Mouse (Mus musculus) liver, embryonic 11.5 days (tissue): ENCODE results near the gene Rmnd1. TPM values are rescaled to one million over a fixed set of nuclear protein-coding genes. Genes with fewer than 3 reads are reported as not detected.
"Not testable (repeated sequence)": the region's sequence is repeated elsewhere in the genome, so short reads cannot be mapped to it uniquely, and the experiment has no call there.

Source experiments
- ATAC-seq: fragments of 200-750 bp; cut with Nextera tagmentation; replicated peaks from 2 replicates; pipeline ENCODE4 v1.8.0; 2017; ENCODE audit warnings: moderate number of reproducible peaks, mild to moderate bottlenecking, moderate TSS enrichment, moderate library complexity; ENCODE audit not compliant: low FRiP score
- DNase-seq: peaks from one replicate; pipeline ENCODE4 v3.0.0-alpha.2; 2017; ENCODE audit warnings: low spot score
- H3K27ac ChIP-seq: fragments of 300-500 bp; sonication (generic); 2 replicates; pipeline ENCODE4 v1.5.1; 2014; ENCODE audit warnings: mild to moderate bottlenecking, low read depth, low read length, control low read depth
- H3K27me3 ChIP-seq: fragments of 300-500 bp; sonication (generic); replicated peaks from 2 replicates; pipeline ENCODE4 v1.6.1; 2014; ENCODE audit warnings: low read length, mixed read lengths; ENCODE audit not compliant: control insufficient read depth, insufficient read depth
- H3K36me3 ChIP-seq: fragments of 300-500 bp; sonication (generic); 2 replicates; pipeline ENCODE4 v1.6.1; 2014; ENCODE audit warnings: mild to moderate bottlenecking, low read length, moderate library complexity, mixed read lengths; ENCODE audit not compliant: control insufficient read depth, insufficient read depth
- H3K4me1 ChIP-seq: fragments of 300-500 bp; sonication (generic); replicated peaks from 2 replicates; pipeline ENCODE4 v1.6.1; 2014; ENCODE audit warnings: low read length, mixed read lengths; ENCODE audit not compliant: control insufficient read depth, insufficient read depth
- H3K4me2 ChIP-seq: fragments of 300-500 bp; sonication (generic); 2 replicates; pipeline ENCODE4 v1.6.1; 2014; ENCODE audit warnings: mild to moderate bottlenecking, control low read depth, moderate library complexity
- H3K4me3 ChIP-seq: fragments of 300-500 bp; sonication (generic); 2 replicates; pipeline ENCODE4 v1.5.1; 2014; ENCODE audit warnings: low read depth, low read length, control low read depth
- H3K9ac ChIP-seq: fragments of 300-500 bp; sonication (generic); 2 replicates; pipeline ENCODE4 v1.6.1; 2014; ENCODE audit warnings: low read depth, low read length, control low read depth
- H3K9me3 ChIP-seq: fragments of 300-500 bp; sonication (generic); 2 replicates; pipeline ENCODE4 v1.6.1; 2016; ENCODE audit warnings: low read length, inconsistent platforms, mixed read lengths; ENCODE audit not compliant: control insufficient read depth
- WGBS: fragments of 180-500 bp; shearing (Covaris S2); extraction: QIAGEN DNeasy Blood & Tissue Kit; methylation state at CpG from one replicate; pipeline ENCODE4 v1.1.7; 2014; 5-methylcytosine and 5-hydroxymethylcytosine counted together
- polyA plus RNA-seq: library from polyadenylated mRNA; unstranded; fragments of >200 nt; fragmentation: Nextera tagmentation; extraction: Ambion mirVana; gene quantifications from 2 replicates; pipeline ENCODE4 v1.2.1, GENCODE M21; 2014

Rmnd1 gene
- polyA plus RNA-seq, 1 experiment from 2014 or later = 60.3 TPM

- Histone ChIP-seq H3K4me3 (no peak overlapping the region), H3K27me3 (no peaks in the 10 kb centered on the region), H3K4me2 (no peak overlapping the region), H3K9ac (no peak overlapping the region), H3K9me3 (no peaks in the 10 kb centered on the region), H3K27ac (no peak overlapping the region), H3K4me1 (no peaks in the 10 kb centered on the region), H3K36me3 (peaks cover 2% of the 10 kb centered on the region; the same call in 1 of the 2 replicates)
- 33% methylated on average over 4 of the region's 4 CpGs for WGBS
- ATAC-seq = peak; percentile 53
- no peak for DNase-seq
Measured at GRCm38 (mm10) chr10:4456409-4456808, 24.2 kb upstream of the Rmnd1 start.

DNA sequence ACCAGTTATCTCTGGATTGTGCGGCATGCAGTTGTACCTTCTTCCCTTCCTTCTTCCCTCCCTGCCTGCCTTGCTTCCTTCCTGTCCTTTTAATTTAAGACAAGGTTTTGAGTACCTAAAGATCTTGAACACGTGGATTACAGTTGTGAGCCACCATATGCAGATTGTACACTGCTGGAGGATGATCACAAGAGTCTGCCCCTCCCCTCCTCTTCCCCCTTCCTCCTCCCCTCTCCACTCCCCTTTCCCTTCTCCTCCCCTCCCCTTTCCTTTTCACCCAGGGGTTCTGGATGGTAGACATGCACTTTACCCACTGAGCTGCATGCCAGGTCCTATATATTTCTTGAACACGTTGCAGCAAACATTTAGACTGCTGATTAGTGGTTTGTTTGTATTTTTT lies 3.2 kb upstream of the Rmnd1 start:
- H3K4me3 ChIP-seq = no peak overlapping the region
- ATAC-seq (no peak), DNase-seq (no peak)
- no peak overlapping the region for H3K9ac ChIP-seq
- peaks cover 12% of the 10 kb centered on the region; the same call in 1 of the 2 replicates for H3K36me3 ChIP-seq
- no peak overlapping the region for H3K4me2 ChIP-seq
- peaks cover 14% of the 10 kb centered on the region for H3K4me1 ChIP-seq
- no peaks in the 10 kb centered on the region for H3K27me3 ChIP-seq
- H3K27ac ChIP-seq = no peak overlapping the region
- WGBS = 75% methylated on average over 3 of the region's 3 CpGs
- H3K9me3 ChIP-seq = no peaks in the 10 kb centered on the region

DNA sequence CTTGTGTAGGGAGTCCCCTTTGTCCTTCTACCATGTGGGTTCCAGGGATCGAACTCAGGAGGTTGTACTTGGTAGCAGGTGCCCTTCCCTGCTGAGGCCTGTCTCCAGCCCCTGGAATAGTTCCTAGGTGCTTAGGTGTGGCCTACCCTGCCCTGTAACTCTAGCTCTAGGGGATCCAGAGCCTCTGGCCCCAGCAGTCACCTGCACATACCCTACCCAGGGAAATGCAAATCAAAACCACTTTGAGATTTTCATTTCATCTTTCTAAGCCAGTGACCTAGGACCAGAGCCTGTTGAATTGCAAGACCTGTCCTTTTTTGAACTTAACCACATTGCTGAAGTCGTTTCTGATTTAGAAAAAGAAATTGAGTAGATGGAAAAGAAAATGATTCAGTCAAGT lies 1.7 kb upstream of the Rmnd1 start:
- not testable (repeated sequence) for H3K27ac ChIP-seq, ATAC-seq, H3K9ac ChIP-seq, DNase-seq, H3K36me3 ChIP-seq, H3K9me3 ChIP-seq, H3K27me3 ChIP-seq
- Histone ChIP-seq H3K4me3 (peak overlapping the region; percentile 63; the same call in 1 of the 2 replicates), H3K4me2 (peak overlapping the region; percentile 70), H3K4me1 (peaks cover 14% of the 10 kb centered on the region)
- 79% methylated on average over 2 of the region's 2 CpGs for WGBS

DNA sequence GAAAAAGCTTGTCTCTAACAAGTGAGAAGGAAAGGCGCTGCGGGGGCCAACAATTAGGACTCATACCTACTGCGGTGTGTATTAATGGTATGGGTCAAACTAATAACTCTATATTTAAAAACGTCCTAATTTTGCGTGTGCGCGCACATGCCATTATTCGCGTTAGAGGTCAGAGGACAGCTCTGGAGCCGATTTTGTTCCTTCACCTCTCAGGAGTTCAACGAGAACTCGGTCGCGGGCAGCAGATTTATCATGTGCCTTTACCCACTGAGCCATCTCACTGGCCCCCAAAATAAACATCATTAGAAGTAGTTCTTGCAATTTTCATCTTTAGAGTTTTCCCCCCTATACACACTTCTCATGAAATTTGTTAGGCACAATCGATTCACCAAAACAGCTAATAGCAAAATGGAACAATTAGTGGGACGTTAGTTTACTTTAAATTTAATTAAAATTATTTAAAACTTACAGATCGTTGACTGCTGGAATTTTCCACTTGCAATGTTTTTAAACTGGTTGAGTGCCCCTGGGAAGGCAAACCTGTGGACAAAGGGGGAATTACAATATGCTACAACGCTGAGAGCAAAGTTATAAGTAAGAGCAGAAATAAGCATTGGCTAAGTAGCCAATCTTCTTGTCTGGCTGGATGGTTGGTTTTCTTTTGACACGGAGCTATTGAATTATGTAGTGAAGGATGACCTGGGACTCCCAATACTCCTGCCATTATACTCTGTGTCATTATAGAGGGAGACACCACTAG lies 988 bp upstream of the Rmnd1 start:
- no peaks in the 10 kb centered on the region for H3K9me3 ChIP-seq
- H3K4me2 ChIP-seq = peak overlapping the region; percentile 70
- H3K4me1 ChIP-seq = peaks cover 14% of the 10 kb centered on the region
- WGBS = 8% methylated on average over 19 of the region's 19 CpGs
- H3K27ac ChIP-seq = peak overlapping the region; percentile 86
- DNase-seq = no peak
- peaks cover 2% of the 10 kb centered on the region; the same call in 1 of the 2 replicates for H3K36me3 ChIP-seq
- peak overlapping the region; percentile 63 for H3K4me3 ChIP-seq
- ATAC-seq = 0 out of 2 replicates have a peak, but pooled peaks have one; percentile 0
- no peaks in the 10 kb centered on the region for H3K27me3 ChIP-seq
- H3K9ac ChIP-seq = peak overlapping the region; percentile 70

DNA sequence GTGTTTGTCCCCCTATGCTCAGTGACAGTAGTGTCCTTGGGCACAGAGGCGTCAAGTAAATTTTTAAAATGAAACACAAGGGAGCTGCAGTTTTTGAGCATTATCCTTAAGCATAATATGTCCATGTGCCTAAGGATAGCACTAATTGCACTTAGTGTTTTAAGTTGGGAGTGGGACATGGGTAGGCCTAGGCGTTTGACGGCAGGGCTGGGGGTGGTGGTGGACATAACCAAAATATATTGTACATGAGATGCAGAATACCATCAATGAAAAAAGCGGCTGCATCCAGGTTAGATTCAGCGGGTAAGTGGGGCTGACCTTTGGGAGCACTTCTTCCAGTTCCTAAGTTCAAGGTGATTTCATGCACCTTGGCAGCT lies 454 bp downstream of the Rmnd1 start:
- Histone ChIP-seq H3K4me3 (peak overlapping the region; percentile 63), H3K4me1 (peaks cover 14% of the 10 kb centered on the region), H3K36me3 (peaks cover 6% of the 10 kb centered on the region; the same call in 1 of the 2 replicates), H3K4me2 (peak overlapping the region; percentile 82), H3K27ac (peak overlapping the region; percentile 66), H3K27me3 (no peaks in the 10 kb centered on the region), H3K9ac (peak overlapping the region; percentile 89), H3K9me3 (no peaks in the 10 kb centered on the region)
- WGBS = 10% methylated on average over 5 of the region's 5 CpGs
- ATAC-seq (peak; percentile 9), DNase-seq (no peak)

DNA sequence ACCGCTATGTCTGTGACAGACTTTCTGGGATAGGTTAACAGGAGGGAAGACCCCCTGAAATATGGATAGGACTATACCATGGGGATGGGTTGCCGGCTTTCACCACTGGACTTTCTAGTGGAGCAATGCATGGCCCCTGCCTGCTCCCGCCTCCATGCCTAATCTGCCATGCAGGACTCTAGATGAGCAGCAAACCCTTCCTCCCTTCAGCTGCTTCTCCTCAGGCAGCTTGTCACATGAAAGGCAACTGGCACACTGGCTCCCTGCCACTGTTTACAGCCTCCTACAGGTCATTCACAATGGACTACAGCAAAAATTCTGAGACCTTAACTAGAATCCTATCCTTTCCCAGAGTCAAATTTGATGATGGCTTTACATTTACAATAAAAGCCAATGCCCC lies 1.4 kb downstream of the Rmnd1 start:
- H3K27ac ChIP-seq = peak overlapping the region; percentile 21; the same call in 1 of the 2 replicates
- peak overlapping the region; percentile 89 for H3K9ac ChIP-seq
- H3K9me3 ChIP-seq = no peaks in the 10 kb centered on the region
- H3K4me3 ChIP-seq = peak overlapping the region; percentile 63
- DNase-seq (no peak), ATAC-seq (no peak)
- no peaks in the 10 kb centered on the region for H3K27me3 ChIP-seq
- peak overlapping the region; percentile 82 for H3K4me2 ChIP-seq
- H3K4me1 ChIP-seq = peaks cover 14% of the 10 kb centered on the region
- H3K36me3 ChIP-seq = peaks cover 11% of the 10 kb centered on the region
- 79% methylated on average over 3 of the region's 3 CpGs for WGBS

DNA sequence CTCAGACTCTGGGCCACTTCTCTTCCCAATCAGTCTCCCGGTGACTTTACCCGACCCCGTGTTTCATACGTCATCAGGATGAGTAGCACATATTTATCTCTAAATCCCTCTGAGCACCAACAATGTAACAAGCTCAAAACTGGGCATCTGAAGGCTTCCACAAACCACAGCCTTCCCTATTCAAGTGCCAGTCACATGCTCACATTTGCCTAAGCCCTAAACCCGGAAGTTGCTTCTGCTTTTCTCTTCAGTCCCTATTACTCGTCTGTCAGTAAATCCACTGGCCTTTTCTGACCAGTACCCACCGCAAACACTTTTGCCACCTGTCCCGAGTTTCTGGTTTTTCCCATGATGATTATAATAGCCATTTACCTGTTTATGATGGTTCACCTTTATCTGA lies 1.8 kb downstream of the Rmnd1 start:
- ATAC-seq = no peak

GRCm38 (mm10) chr10:4425245-4425644 lies 6.9 kb downstream of the Rmnd1 start:
- no peak overlapping the region for H3K4me2 ChIP-seq
- no peak for DNase-seq
- no peaks in the 10 kb centered on the region for H3K9me3 ChIP-seq
- ATAC-seq = no peak
- no peak overlapping the region for H3K9ac ChIP-seq
- H3K36me3 ChIP-seq = peaks cover 30% of the 10 kb centered on the region
- H3K27me3 ChIP-seq = no peaks in the 10 kb centered on the region
- H3K27ac ChIP-seq = no peak overlapping the region
- H3K4me3 ChIP-seq = no peak overlapping the region
- H3K4me1 ChIP-seq = no peaks in the 10 kb centered on the region; the same call in 1 of the 2 replicates
- WGBS = 79% methylated on average over 8 of the region's 8 CpGs

More for the DNA sequence above, 1.8 kb downstream of the Rmnd1 start:
- peaks cover 14% of the 10 kb centered on the region for H3K4me1 ChIP-seq
- no peaks in the 10 kb centered on the region for H3K9me3 ChIP-seq
- H3K36me3 ChIP-seq = peaks cover 15% of the 10 kb centered on the region
- peak overlapping the region; percentile 63 for H3K4me3 ChIP-seq
- H3K27ac ChIP-seq = peak overlapping the region; percentile 21; the same call in 1 of the 2 replicates
- H3K27me3 ChIP-seq = no peaks in the 10 kb centered on the region
- DNase-seq = no peak
- peak overlapping the region; percentile 89 for H3K9ac ChIP-seq
- peak overlapping the region; percentile 82 for H3K4me2 ChIP-seq
- WGBS = 68% methylated on average over 8 of the region's 8 CpGs

DNA sequence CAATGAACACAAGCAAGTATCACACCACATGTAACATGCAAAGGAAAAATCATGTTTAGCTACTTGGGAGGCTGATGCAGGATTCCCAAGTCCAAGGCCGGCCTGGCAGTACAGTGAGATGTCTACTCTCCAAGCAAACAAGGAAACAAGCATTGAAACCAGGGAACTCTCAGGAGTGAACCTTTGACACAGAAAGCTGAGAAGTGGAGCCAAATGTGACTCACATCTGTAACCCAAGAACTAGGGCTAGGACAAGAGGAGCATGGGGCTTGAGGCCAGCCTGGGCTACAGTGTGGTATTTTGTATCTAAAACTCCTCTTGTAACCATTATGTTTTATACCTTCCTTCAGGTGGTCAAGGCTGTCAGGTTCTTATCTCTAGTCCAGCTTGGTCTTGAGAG lies 25.0 kb downstream of the Rmnd1 start:
- no peak overlapping the region for H3K9ac ChIP-seq
- H3K27me3 ChIP-seq = no peaks in the 10 kb centered on the region
- H3K27ac ChIP-seq = no peak overlapping the region
- H3K4me1 ChIP-seq = peaks cover 6% of the 10 kb centered on the region
- no peak overlapping the region for H3K4me3 ChIP-seq
- ATAC-seq (no peak), DNase-seq (no peak)
- 94% methylated on average over 1 of the region's 1 CpGs for WGBS
- no peaks in the 10 kb centered on the region for H3K9me3 ChIP-seq
- peaks cover 30% of the 10 kb centered on the region for H3K36me3 ChIP-seq
- no peak overlapping the region for H3K4me2 ChIP-seq
